Mouse (Mus musculus) WW6 (cell line): ENCODE measurements around the gene Rasgef1b.

Experiments used
- DNase-seq: peaks from one replicate; pipeline ENCODE4 v3.0.0-alpha.2; 2013; ENCODE audit warnings: low read depth, low spot score

Gene Rasgef1b

DNA sequence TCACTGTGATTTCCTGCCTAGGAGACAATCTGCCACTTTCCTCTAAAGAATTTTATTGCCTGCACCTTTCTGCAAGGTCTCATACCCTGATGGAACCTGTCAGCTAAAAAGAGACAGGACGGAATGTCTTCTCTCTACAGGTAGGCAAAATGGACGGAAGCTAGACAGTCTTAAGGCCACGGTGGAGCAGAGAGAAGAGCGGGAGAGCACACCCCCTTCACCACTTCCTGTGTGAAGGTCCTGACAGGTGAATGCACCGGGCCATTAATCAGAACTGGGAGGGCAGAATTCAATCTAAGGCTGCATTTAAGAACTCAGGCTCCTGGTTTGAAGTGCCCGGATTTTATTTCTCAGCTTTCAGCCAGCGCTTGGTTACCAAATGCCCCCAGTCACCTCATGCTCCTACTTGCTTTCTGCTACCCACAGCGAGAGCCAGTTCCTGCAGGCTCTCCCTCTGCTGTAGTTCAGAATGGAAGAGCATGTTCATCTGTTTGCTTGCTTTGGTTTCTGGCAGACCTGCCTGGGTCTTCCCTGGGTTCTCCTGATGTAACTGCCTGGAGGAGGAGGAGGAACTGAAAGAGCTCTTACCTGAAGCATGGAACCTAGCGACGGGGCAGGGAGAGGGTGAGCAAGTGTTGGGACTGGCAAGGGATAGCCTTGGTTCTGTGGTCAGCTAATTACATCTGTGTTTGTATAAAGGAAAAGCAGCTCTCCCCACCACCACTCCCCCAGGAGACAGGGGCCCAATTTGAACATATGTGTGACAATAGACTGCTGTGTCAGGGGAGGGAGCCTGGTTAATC lies 233.3 kb downstream of the Rasgef1b start:
- no peak for DNase-seq

DNA sequence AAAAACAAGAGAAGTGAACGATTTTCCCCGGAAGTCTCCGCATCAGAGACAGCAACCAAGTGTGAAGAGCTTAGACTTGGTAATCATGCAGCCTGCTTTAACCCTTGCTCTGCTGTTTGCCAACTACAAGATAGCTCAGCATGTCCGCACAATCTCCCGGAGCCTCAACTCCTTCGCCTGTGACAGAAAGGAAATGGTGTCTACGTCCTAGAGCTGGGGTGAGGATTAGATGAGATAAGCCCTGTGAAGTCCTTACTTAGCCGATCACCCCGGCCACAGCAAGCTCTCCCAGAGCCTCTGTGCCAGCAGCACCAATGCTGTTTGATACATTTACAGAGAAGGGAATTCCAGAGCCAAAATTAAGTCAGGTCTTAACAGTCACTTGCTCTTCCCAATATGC lies 235.0 kb downstream of the Rasgef1b start:
- no peak for DNase-seq

DNA sequence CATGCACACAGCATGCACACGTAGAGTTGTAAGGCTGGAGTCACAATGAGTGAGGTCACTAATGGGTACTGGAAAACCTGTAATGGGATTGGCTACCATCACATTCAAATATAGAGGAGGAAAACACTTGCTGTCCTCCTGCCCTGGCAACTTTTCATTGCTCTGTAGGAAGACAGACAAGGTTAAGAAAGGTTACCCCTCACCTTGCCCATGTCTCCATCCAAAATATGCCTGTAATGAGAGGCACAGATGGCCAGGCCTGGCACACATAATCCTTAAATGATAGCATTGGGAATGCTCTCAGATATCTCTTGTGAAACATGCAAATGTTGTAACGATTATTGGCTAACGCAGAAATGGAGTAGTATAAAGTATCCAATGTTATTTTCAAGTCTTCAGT lies 235.8 kb downstream of the Rasgef1b start:
- no peak for DNase-seq

DNA sequence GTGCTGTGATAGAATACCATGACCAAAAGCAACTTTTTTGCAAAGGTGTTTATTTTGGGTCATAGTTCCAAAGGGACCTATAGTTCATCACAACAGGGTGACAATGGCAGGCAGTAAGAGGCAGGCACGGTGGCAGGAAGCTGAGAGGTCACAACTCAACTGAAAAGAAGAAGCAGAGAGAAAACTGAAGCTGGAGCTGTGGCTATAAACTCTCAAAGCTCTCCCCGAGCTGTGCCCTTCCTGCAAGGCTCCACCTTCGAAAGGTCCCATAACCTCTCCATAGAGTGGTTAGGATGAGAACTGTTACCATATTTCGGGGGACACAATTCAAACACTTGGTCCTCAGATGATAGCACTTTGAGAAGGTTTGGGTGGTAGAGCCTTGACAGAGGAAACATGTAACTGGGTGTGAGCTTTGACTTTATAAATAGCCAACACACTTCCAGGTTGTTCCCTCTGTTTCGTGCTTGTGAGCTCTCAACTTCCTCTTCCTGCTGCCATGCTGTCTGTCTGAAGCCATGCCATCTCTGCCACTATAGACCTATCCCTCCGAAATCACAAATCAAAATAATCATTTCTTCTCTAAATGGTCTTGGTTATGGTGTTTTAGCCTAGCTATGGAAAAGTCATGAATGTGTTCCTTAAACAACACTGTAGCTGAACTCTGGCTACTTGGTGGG lies 240.2 kb downstream of the Rasgef1b start:
- DNase-seq: no peak

DNA sequence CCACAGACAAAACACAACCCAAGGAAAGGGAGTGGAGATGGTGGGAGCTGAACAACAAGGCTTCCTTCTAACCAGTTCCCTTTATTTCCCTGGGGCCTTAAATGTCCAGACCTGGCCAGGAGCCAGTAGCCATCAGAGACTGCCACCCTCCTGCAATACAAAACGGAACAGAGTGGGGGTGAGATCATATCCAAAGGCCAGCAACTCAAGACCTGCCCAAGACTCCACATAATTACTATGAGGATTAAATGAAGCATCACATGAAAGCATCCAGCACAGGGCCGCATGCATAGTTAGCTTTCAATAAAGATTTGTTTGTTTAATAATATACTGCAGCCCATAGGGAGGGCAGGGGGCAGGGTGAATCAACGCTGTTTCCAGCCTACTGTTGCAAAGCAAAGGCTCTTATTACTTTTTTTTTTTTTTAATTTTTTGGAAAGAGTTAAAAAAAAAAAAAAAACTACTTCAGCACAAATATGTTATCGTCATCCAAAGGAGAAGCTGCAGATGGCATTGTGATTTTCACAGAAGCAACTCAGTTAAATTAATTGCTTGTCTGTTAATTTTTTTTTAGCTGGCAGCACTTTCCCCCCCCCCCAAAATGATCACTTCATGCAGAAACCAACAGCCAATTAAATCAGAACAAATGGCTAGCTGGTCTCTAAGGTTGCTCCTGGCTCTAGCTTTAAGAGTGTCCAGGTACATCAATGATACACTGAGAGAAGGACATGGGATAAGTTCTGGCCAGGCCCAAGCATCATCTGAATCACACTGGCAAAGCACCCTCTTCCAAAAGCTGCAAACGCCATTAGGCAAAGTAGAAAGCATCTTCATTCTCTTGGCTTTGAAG lies 241.6 kb downstream of the Rasgef1b start:
- DNase-seq: no peak

DNA sequence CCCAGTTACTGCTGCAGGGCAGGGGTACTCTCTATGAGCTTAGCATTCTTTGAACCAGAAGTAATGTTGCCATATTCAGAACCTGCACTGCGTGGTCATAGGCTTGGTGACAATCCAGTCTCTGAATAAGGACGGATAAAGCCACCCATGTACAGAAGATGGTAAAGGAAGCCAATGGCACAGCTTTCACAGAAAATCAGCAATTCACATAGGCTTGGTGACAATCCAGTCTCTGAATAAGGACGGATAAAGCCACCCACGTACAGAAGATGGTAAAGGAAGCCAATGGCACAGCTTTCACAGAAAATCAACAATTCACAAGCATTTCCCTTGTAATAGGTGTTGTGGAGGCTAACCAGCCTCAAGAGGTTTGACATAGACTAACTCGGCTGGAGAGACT lies 245.7 kb downstream of the Rasgef1b start:
- no peak for DNase-seq

DNA sequence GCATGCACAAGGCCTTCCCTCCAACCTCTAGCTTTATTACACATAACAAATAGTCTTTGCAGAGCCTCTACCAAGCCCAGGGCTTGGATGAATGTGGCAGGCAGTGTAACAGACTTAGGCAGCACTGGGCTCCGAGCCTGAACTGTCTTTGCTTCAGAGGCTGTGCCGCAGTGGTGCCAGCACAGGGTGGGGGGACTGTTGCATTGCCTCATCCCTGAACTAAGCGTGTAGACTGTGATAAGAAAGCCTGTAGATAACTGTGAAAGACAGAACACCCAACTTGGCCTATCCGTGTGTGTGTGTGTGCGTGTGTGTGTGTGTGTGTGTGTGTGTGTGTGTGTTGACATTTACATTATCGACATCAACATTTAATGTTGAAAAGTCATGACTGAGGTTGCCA lies 246.3 kb downstream of the Rasgef1b start:
- DNase-seq: no peak

DNA sequence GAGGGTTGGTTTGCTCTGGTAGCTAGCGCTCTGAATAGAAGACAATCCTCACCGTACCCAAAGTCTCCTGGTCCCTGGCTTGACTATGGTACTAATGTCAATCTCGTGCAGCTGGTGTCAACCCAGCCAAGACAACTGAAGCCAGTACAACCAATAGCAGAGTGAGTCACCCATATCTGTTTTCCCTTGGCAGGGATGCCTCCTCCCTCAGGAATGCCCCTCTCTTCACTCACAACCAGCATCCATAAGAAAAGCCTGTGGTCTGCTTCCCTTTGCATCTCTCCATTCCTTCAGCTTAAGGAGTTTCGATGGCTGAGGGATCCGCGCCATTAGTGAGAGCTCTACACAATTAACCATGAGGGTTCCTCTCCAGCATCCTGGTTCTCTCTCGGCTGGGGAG lies 246.8 kb downstream of the Rasgef1b start:
- no peak for DNase-seq

DNA sequence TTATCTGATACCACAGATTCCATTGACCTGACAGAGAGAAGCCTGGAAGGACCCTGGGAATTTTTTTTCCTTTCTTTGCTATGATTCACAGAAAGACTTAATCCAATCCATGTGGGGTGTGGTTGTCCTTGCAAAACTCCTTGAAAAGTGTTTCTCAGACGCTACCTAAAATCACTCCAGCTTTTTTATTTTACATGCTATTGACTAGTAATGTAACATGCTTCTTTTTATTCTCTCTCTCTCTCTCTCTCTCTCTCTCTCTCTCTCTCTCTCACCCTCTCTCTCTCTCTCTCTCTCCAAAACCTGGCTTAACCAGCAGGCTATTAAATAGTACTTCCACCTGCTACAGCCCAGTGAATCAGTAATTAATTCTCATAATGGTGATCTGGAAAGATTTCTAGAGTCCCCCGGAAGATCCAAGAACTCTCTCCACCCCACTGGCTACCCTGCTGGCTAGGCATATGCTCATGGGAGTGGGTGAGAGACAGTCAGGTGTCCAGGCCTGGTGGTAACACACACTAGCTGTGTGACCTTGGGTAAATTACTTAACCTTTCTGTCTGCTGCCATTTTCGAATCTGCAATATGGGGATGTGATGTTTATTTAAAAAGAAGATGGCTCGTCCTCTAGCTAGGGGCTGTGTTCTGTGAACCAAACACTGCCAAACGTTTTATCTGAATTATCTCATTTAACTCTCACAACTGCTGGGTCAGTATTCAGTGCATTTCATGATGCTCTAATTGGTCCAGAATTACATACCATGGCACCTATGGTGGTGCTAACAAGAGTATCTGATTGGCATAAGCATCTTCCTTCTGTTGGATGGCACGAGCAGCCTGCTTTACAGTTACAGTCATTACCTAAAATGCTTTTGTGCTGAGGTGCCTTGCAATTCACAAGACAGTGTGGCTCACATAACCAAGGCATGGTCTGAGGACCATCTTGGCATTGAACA lies 248.5 kb downstream of the Rasgef1b start:
- DNase-seq: no peak

DNA sequence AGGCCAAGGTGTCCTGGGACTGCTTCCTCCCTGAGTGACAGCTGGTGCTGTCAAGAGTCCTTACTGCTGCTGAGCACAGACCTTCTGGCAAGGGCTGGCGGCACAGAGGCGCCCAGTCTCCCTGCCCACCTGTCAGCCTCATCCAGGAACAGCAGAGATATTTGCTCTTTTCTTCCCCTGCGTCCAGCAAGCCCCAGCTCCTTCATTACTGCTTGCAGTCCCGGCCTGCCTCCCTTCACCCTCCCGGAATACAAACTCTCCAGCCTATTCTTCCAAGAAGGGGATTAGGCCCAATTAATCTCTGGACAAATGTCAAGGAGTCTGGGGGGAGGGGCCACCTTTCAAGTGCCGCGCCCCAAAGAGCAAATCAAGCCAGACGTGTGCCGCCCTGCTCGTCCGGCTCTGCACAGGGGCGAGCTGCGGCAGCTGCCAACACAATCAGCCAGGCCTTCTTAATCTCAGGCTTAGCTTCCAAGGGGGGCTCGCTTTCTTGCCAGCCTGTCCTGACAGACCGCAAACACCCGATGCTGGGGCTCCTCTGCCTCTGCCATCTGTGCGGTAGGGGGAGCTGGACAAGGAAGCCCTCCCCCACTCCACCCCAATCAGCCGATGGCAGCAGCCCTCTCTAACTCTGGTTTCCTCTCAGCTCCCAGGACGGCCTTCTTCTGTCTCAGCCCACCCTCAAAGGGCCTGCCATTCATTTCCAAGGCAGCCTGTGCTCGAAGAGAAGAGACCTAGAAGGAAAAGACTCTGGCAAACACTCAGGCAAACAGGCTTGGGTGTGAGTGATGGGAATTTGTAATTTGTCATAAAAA lies 249.4 kb downstream of the Rasgef1b start:
- no peak for DNase-seq

DNA sequence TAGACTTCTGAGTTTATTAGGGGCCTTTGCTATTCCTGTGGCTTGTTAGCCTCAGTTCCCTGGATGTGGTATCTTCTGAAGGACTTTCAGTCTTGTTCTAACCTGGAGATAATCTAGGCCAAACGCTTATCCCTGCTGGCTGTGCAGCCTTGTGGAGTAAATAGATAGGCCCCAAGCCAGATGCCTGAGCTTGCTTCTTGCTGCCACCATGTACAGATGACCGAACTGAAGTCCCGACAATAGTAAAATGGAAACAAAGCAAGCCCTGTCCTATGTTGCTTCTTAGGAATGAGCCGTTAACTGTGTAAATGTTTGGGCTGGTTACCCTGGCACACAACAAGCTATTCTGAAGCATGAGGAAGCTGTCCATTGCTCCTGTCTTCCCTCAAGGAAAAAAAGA lies 250.1 kb downstream of the Rasgef1b start:
- DNase-seq: no peak

DNA sequence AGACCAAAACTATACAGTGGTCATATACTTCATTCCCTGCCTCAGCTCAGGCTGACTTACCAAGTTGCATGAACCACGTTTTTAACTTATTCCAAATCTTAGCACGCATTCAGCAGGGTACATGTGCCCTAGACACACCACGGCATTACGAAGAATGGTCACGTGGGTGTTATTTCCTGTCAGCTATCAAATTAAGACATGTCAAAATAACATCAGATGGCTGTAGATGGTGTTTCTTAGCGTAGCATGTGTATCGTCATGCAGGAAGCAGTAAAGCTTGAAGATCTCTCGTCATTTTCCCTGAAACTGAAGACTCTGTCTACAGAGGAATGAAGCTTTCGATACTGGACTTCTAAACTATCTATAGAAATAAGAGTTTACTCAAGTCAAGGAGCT lies 251.4 kb downstream of the Rasgef1b start:
- no peak for DNase-seq

DNA sequence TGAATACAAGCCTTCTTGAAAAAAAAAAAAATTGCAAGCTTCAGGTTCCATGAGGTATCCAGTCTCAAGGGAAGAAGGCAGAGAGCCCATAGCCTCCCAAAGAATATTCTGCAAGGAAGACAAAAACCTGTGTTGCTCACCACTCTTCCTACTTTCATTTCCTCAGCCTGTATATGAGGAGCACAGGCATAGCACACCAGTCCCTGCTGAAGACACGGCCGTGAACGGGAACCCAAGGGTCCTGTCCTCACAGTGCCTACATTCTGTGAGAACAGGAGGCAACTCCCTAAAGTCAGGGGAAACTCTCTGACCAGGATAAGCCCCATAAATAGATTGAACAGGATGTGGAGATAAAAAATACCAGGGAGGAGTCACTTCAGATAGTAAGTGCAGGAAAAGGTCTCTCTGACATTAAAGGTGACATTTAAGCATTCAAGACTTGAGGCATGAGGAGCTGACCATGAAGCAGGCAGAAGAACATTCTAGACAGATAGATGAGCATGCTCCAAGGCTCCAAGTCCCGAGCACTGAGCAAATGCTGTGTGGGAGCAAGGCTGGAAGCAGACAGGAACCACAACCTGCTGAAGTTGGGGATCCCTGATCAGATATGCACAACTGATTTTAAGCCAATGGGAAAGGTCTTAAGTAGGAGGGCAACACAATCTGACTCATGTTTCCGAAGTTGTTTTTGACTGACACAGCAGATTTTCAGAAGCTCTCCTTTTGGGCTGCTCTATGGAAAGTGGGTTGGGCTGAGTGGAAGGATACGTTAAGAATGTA lies 252.0 kb downstream of the Rasgef1b start:
- DNase-seq: no peak

DNA sequence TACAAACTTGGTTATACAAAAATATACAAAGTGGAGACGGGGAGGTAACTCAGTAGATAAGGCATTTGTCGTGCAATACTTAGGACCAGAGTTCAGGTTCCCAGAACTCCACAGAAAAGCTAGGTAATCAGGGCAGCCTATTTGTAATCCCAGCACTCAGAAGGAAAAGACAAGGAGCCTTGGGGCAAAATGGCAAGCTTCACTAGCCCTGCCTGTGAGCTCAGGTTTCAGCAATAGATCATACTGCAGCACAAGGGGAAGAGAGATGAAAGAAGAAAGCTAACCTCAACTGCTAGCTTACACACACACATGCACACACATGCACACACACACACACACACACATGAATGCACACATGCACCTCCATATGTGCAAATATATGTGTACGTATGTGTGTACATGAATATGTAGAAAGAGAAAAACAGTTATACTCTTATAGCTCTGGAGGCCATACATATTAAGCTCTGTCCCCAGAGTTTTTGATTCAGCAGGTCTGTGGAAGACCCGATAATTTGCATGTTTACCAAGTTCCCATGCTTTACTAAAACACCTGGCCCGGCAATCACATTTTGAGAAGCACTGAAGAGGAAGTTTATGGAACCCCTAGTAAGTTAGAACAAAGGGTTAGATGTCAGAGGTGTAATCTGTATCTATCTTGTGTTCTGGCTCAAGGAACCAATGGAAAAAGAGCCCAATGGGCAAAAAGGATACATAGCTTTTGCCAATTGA lies 256.1 kb downstream of the Rasgef1b start:
- DNase-seq: no peak

DNA sequence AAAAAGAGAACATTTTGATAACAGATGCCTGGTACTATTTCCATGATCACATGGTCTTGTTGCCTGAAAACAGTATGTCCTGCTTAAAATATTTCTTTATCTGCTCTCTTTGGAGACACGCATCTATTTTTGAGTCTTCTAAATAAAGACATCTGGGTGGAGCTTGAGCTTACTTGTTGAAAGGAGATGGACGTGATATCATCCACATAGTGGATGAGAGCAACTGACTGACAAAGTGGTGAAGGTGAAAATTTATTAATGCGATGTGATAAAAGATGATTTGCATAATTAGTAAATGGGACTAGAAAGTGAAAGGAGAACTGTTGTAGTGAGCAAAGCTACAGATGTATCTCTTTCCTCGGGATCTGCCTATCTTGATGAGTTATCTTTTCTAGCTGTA lies 257.1 kb downstream of the Rasgef1b start:
- DNase-seq: no peak

DNA sequence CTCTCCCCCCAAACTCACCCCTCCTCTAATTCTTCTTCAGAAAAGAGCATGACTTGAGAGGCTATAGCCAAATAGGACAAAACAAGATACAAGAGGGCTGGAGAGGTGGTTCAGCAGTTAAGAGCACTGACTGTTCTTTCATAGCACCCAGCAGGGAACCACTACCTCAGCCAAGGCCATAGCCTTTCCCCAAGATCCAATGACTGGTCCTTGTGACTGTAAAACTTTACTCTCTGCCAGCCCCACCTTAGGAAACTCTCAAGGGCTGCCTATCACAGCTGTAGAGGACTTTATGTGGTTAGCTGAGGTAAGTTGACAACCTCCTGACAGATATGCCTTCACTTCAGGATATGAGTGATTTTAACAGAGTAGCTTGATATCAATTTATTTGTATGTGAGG lies 258.3 kb downstream of the Rasgef1b start:
- DNase-seq: no peak

DNA sequence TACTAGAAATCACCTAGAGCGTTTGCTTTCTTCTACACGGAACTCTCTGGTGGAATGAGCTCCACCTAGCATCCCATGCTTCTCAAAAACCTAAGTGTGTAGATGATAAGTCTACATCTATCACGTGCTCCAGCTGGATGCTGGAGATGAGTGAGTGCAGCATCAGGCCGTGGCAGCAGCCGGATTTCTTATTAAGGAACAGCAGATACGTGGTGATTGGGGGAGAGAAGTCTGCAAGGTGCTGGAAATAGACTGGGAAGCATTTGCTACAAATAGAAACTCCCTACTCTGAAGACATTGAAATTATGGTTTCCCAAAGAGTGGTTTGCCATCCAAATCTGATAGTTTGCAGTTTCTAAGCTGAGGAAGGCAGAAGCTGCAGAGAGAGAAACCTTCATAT lies 269.9 kb downstream of the Rasgef1b start:
- no peak for DNase-seq

DNA sequence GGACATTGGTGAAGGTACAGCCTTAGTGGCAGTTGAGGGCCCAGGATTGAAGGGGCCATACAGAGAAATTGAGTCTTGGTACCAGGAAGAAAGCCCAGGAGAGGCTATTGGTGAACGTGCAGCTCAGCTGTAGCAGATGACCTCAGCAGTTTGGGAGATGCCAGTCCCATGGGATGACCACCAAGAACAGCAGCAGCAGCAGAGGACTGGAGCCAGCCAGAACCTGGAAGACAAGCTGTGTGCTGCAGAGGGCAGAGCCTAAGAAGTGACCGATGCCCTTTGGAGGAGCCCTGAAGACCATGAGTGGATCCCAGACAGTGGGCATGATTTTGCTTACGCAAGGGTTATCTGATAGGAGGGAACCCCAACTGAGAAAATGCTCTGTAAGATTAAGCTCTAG lies 271.6 kb downstream of the Rasgef1b start:
- DNase-seq: no peak

DNA sequence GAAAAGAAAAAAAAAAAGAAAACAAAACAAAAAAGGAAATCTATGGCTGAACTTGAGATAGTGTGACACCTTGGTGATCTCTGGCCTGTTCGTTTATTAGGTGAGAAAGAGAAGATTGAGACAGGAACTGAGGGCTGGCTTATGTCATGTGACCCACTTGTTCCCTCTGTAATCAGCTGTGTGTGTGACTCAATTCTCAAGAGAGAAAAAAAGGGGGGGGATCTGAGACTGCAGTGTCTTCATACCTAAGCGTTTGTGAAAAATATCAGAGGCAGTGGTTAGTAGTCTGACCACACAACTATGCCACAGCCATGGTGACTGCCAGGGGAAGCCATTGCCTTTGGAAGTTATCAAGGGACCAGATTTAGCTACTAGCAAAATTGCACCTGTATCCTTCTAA lies 276.9 kb downstream of the Rasgef1b start:
- DNase-seq: no peak
